Mouse (Mus musculus): ENCODE measurements around the gene Pwwp2b.

The Pwwp2b gene

GRCm38 (mm10) chr7:139265634-139266033 is 17.4 kb downstream of the Pwwp2b start:
- no peak for DNase-seq

GRCm38 (mm10) chr7:139266431-139266830 is 18.1 kb downstream of the Pwwp2b start:
- DNase-seq = peak; percentile 81

DNA sequence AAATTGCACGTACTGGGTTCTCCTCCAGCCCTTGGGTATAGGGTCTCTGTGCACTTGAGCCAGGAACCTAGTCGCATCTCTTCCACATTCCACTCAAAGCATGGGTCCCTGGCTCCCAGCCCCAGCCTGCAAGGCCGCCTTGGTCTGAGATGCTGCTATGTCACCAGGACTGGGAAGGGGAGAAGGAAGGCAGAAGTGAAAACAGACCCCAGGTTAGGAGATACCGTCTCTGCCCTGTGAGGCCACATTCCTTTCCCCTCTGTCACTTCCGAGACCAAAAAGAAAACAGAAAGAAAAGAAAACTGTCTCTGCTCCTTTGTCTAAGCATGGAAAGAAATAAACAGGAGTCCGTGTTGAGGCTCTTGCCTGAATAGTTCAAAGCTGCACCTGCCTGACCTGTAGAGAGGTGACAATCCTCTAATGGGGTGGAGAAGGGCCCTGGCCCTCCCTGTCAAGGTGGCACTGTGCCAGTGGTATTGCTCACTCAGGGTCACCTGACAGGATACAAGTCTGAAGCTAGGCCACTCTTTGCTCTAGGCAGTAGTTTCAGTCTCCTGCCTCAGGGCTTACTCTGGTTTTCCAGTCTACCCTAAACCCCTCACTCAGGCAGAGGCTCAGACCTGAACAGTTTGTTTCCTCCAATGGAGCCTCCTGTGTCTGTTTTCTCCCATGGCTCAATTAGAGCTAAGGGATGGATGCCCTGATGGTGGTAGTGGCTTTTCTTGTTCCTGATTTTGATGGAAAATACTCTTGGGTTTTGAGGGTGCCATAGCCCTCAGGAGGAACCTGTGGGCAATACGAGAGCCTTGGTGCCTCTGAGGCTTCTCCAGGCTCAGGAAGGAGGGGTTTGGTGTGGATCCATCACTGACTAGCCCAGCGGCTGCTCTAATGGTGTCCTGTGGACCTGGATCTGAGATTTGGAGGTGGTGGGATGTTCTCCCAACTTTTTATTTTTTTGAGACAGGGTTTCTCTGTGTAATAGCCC is 18.9 kb downstream of the Pwwp2b start:
- DNase-seq = no peak

DNA sequence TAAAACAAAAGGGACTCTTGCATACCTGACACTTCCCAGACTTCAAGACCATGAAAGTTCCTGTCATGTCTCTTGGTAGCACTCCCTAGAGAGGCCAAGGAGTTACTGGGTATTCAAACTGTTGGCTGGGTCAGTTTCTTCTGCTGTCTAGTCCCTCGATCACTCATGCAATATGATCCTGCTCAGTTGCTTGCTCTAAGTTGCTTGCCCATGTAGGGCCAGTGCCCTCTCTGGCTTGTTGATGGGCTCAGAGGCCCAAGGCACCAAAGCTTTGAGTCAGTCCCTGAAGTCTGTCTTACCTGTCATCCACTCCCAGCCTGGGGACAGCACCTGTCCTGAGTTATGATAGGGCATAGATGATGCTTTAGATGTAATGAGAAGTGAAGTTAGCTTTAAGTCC is 22.5 kb downstream of the Pwwp2b start:
- no peak for DNase-seq

GRCm38 (mm10) chr7:139271871-139272270 is 23.6 kb downstream of the Pwwp2b start:
- DNase-seq = no peak

- no peak for DNase-seq
Measured at GRCm38 (mm10) chr7:139272639-139273396, 24.5 kb downstream of the Pwwp2b start.

GRCm38 (mm10) chr7:139273397-139273719 is 25.1 kb downstream of the Pwwp2b start:
- DNase-seq = no peak

- DNase-seq = no peak
Measured at GRCm38 (mm10) chr7:139275586-139275985, 27.3 kb downstream of the Pwwp2b start.

DNA sequence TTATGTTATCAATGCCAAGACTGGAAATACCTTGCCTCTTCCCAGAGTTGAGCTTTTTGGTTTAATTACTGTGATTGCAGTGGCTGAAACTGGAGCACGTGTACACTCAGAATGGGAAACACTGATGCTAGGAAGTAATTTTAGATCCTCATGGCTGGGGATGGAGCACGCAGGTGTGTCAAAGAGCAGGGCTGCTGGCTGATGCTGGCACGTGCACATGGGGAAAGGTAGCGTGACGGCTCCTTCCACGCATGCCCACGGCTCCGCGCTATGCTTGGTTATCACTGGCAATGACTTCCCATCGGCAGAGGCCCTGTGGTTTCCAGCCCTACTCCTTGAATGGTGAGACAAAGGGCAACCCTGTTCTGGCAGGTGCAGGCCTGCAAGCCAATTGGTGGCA is 27.9 kb downstream of the Pwwp2b start:
- no peak for DNase-seq

DNA sequence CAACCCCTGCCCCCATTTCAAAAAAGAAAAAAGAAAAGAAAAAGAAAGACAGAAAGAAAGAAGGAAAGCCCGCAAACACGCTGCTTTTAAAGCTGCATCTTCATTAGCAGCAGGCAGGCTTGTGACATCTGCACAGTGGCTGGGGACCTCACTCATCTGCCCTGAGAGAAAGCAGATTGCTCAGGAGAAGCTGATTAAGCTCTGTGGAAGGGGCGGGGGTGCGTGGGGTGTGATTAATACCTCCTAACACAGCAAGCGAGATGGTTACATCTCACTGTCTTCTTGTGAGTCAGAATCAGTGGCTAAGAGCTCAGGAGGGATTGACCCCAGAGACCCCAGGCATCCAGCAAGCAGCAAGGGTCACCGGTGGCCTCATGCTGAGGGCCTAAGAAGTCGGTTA is 29.3 kb downstream of the Pwwp2b start:
- no peak for DNase-seq

DNA sequence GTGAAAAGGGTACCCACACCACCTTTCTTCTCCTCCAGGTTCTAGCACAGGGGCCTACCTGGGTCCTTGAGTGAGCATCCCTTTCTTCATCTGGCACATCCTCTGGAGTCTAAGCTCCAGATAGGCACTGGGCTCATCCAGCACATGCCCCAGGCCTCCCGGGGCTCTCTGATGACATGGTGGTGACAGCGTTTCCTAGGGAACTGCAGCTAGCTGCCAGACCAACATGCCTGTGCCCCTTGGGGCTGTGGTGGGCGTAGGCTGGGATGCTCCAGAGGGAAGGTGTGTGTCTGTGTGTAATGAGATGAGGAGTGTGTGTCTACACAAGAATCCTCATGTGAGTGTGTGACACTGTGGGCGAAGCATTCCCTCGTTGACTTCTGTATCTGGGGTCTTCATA is 31.3 kb downstream of the Pwwp2b start:
- no peak for DNase-seq

GRCm38 (mm10) chr7:139280044-139280443 is 31.8 kb downstream of the Pwwp2b start:
- no peak for DNase-seq

- DNase-seq = no peak
Measured at GRCm38 (mm10) chr7:139281195-139281594, 32.9 kb downstream of the Pwwp2b start.

- DNase-seq = no peak
Measured at GRCm38 (mm10) chr7:139282037-139282436, 33.8 kb downstream of the Pwwp2b start.

GRCm38 (mm10) chr7:139285295-139285943 is 37.1 kb downstream of the Pwwp2b start:
- no peak for DNase-seq

- no peak for DNase-seq
Measured at GRCm38 (mm10) chr7:139288540-139288939, 40.3 kb downstream of the Pwwp2b start.

DNA sequence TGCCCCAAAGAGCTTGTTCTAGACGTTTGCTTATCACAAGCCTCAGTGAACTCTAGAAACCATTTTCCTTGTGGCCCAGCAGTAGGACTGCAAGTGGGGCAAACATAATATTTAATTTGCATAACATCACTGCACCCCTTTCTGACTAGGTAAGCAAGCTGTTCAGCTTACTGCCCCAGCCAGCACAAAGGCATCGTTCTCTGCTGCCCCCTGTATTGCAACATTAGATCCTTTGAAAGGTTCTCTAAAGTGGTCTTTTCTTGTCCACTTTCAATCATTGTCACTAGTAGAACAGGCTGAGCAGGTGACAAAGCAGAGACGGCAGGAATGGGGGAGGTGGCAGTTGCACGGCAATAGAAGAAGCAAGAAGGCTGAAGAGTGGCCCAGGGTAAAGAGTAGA is 45.1 kb downstream of the Pwwp2b start:
- no peak for DNase-seq

DNA sequence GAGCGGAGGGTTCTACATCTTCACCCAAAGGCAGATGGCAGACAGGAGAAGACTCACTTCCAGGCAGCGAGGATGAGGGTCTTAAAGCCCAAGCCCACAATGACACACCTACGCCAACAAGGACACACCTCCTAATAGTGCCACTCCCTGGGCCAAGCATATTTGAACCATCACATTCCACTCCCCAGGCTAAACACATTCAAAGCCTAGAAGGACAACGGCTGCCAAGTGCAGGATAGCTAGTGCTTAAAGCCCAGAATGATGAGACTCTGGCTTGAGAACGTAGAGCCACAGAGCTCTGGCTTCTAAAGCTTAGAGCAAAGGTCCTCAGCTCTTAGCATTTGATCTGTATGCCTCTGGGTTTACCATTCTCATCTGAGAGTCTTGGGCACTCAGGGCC is 45.8 kb downstream of the Pwwp2b start:
- no peak for DNase-seq

DNA sequence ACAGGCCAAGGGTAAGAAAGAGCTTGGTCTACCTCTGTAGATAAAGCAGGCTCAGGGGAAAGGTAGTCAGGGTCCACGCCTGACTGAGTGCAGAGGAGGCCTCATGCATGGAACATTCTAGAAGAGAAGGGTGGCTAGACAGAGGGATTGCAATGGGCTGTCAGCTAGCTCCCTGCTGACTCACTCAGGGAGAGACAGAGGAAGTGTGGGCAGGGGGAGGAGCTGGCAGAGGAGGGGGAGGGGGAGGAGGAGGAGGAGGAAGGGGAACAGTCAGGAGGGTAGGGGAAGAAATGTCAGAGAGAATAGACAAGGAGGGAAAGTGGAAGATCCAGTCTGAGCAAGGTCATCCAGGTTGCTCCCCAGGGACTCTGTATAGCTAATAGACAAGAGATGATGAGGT is 47.4 kb downstream of the Pwwp2b start:
- DNase-seq = no peak

GRCm38 (mm10) chr7:139296552-139297100 is 48.3 kb downstream of the Pwwp2b start:
- no peak for DNase-seq

DNA sequence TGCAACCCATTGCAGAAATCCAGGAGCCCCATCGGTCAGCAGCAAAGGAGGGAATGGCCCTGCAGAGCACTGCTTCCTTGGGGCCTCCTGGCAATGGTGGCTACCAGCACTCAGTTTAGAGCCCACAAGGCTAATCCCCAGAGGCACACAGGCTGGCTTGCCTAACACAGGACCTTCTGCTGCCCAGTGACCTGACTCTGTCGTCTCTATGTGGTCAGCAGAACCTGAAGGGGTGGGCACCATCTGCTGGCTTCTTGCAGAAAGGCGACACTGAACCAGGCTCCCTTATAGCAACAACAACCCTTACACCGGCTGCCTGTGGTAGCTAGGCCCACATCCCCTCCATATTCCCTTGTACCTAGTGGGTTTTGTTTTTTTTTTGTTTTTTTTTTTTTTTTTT is 50.2 kb downstream of the Pwwp2b start:
- DNase-seq = no peak

DNA sequence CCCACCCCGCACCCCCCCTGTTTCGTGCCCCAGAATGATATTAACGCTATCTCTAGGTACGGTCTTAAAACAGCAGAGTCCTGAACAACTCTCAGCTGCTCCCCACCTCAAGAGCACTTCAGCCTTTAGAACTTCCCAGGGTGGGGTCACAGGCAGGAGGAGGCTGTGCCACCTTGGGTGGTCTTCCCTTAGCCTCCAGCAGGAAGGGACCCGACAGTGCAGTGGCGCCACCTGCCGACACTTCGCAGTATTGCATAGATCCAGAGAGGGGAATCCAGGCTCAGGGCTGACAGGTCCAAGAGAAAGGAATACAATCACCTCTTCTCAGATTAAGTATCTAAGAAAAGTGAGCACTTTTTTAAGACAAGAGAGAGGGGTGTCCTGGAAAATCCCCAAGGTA is 51.1 kb downstream of the Pwwp2b start:
- peak; percentile 80 for DNase-seq

- peak; percentile 93 for DNase-seq
Measured at GRCm38 (mm10) chr7:139300423-139300822, 52.1 kb downstream of the Pwwp2b start.

All from cerebellum, adult 11-12 months (tissue).